Mouse (Mus musculus): Measurements from ENCODE around the gene Ss18l1. TPM values are rescaled to one million over a fixed set of nuclear protein-coding genes. Genes with fewer than 3 reads are reported as not detected.
A peak's percentile ranks its signal among the peaks of the same experiment; 100 is the strongest.

Ss18l1 gene
- polyA plus RNA-seq, 1 experiment: 0.54 TPM

DNA sequence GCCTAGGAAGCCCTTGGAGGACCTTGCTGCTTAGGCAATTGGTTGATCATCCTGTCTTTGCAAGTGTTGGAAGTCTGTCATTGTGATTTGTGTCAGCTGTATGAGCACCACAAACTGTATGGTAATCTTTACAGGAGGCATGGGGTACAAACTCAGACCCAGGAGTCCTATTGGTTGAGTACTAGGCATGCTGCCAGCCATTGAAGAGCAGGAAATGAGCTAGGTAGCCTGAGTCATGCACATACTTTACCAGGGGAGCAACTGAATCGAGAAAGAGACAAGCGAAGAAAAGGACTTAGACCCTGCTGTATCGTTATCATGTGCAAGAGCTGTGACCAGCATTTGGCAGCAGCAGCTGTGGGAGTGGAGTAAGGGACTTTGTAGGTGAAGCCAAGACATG is 9.4 kb upstream of the Ss18l1 start:
- peaks cover 99% of the 10 kb centered on the region for H3K36me3 ChIP-seq (replicated peaks; ENCODE audit: low read length)
- peaks cover 70% of the 10 kb centered on the region for H3K4me1 ChIP-seq
- H3K4me3 ChIP-seq (replicated peaks): peak overlapping the region; percentile 47
- no peak for TF ChIP-seq GATA1 (IDR thresholded peaks at IDR 0.05; ENCODE audit: borderline replicate concordance, low read length)
- no peak for TF ChIP-seq FLI1 (IDR thresholded peaks at IDR 0.05; ENCODE audit: low read length)
- no peaks in the 10 kb centered on the region for H3K9me3 ChIP-seq
- no peaks in the 10 kb centered on the region for H3K27me3 ChIP-seq (replicated peaks)

DNA sequence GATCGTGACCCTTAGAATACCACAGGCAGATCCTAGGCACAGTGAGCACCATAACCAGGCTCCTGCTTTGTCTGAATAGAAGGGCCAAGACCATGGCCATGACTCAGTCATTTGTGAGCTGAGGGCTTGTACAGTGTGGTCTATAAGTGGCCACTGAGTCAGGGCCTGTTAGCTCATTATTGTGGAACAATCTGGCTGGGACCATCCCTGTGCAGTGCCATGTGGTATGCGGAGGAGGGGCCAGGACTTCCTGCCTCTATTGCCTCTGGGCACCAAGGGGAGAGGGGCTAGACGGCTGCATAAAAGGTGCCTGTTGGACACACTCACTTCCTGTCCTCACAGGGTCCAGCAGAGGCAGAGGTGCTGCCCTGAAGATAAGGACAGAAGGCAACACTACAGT is 8.4 kb upstream of the Ss18l1 start:
- Histone ChIP-seq H3K27me3 (replicated peaks) (no peaks in the 10 kb centered on the region), H3K9me3 (no peaks in the 10 kb centered on the region), H3K4me1 (peaks cover 67% of the 10 kb centered on the region), H3K36me3 (replicated peaks; ENCODE audit: low read length) (peaks cover 99% of the 10 kb centered on the region), H3K4me3 (replicated peaks) (peak overlapping the region; percentile 56)
- no peak for TF ChIP-seq GATA1 (IDR thresholded peaks at IDR 0.05; ENCODE audit: borderline replicate concordance, low read length)
- TF ChIP-seq FLI1 (IDR thresholded peaks at IDR 0.05; ENCODE audit: low read length): no peak

DNA sequence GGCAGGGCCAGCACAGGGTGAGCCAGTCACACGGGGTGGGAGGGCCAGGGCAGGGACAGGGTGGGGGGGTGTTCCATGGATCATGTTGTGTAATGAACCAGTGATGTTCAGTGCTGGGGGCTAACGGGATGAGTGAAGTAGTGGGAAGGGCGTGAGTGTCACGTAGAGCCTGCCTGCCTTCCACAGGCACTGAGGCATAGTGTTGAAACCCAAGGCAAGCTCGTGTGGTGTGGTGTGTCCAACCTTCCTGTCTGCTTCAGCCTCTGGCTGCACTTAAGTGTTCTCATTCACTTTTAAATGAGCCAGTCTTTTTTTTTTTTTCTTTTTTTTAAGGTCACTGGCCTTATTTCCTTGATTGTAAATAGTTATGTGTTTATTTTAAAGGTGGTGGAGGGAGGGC is 7.6 kb upstream of the Ss18l1 start:
- H3K27me3 ChIP-seq (replicated peaks): no peaks in the 10 kb centered on the region
- no peaks in the 10 kb centered on the region for H3K9me3 ChIP-seq
- peaks cover 99% of the 10 kb centered on the region for H3K36me3 ChIP-seq (replicated peaks; ENCODE audit: low read length)
- peak overlapping the region; percentile 51 for H3K4me3 ChIP-seq (replicated peaks)
- TF ChIP-seq GATA1 (IDR thresholded peaks at IDR 0.05; ENCODE audit: borderline replicate concordance, low read length) (no peak), FLI1 (IDR thresholded peaks at IDR 0.05; ENCODE audit: low read length) (no peak)
- peaks cover 74% of the 10 kb centered on the region for H3K4me1 ChIP-seq

DNA sequence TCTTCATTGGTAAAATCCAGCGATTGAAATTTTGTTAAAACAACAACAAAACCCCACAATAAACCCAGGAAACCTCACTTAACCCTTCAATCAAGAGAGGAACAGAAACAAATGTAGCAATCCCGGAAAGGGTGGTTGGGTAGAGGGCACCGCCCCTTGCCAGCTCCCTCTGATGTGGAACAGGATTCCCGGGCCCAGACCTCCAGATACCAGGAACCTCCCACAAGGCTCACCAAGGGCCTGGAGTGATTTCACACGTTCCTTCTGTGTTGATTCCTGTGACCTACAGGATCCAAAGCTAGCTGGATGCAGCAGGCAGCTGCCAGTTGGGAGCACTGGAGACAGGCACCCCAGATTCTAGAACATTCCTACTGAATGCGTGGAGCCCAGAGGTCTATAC is 1.9 kb upstream of the Ss18l1 start:
- Histone ChIP-seq H3K27me3 (replicated peaks) (peaks cover 11% of the 10 kb centered on the region), H3K4me3 (replicated peaks) (peak overlapping the region; percentile 100), H3K36me3 (replicated peaks; ENCODE audit: low read length) (peaks cover 52% of the 10 kb centered on the region), H3K4me1 (peaks cover 64% of the 10 kb centered on the region), H3K9me3 (no peaks in the 10 kb centered on the region)
- TF ChIP-seq GATA1 (IDR thresholded peaks at IDR 0.05; ENCODE audit: borderline replicate concordance, low read length) (no peak), FLI1 (IDR thresholded peaks at IDR 0.05; ENCODE audit: low read length) (no peak)

DNA sequence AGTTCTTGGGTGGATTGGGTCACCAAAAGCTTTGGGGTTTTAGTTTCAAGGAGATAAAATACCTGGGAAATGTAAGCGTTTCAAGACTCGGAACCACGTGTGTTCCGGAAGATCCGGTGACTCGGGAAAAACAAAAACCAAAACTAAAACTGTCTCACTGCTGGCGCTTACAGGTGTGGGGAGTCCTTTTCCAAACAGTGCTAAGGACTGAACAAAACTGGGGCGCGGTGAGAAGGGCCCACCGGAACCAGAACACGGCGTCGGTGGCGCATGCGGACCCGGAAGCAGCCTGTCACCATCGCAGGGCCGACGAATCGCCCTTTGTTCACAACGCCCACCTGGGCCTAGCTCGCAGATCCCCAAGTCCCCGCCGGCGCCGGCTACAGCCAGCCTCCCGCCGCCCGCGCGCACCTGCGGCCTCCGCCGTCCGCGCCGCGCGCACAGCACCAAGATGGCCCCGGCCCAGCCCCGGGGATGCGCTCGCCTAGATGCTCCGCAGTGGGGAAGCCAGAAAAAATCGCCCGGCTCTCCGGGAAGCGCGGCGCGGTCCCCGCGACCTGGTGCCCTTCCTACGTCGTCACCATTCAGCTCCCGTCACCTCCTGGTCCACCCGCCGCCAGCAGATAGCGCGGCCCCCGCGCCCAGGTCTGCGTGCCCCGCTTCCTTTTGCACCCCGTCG is 593 bp upstream of the Ss18l1 start:
- Histone ChIP-seq H3K4me3 (replicated peaks) (peak overlapping the region; percentile 100), H3K9me3 (0 out of 2 replicates have a peak, but pooled peaks cover 3% of the 10 kb centered on the region), H3K27me3 (replicated peaks) (peaks cover 11% of the 10 kb centered on the region), H3K36me3 (replicated peaks; ENCODE audit: low read length) (peaks cover 45% of the 10 kb centered on the region), H3K4me1 (peaks cover 64% of the 10 kb centered on the region)
- TF ChIP-seq FLI1 (IDR thresholded peaks at IDR 0.05; ENCODE audit: low read length) (no peak), GATA1 (IDR thresholded peaks at IDR 0.05; ENCODE audit: borderline replicate concordance, low read length) (no peak)

DNA sequence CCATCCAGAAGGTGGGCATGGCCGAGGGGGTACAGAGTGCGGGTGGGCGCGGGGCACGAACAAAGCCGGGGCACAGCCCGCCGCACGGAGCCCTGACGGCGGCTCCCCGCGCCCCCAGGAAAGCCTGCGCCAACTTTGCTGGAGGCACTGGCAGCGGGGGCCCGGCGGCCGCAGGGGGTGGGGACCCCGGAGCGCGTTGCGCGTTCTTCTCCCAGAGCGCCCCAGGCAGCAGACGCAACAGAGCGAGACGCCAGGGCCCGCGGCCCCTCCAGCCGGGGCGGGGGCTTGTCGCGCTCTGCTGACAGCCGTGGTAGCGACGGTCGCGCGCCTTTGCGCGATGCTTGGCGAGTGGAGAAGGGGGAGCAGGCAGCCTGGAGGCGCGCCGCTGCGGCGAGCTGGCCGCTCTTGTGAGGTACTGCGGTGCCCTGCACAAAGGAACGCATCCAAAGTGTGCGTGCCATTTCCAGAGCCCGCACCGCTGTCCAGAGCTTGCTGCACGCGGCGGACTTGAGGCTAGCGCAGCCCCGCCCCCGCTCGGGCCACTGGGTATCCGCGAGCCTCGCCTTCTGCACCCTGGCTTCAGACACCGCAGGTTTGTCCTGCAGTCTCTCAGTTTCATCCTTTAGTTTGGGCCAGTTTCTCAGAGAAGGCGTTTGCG is 678 bp downstream of the Ss18l1 start:
- Histone ChIP-seq H3K4me1 (peaks cover 58% of the 10 kb centered on the region), H3K36me3 (replicated peaks; ENCODE audit: low read length) (peaks cover 33% of the 10 kb centered on the region), H3K4me3 (replicated peaks) (peak overlapping the region; percentile 100), H3K9me3 (0 out of 2 replicates have a peak, but pooled peaks cover 9% of the 10 kb centered on the region), H3K27me3 (replicated peaks) (peaks cover 11% of the 10 kb centered on the region)
- TF ChIP-seq FLI1 (IDR thresholded peaks at IDR 0.05; ENCODE audit: low read length): no peak
- TF ChIP-seq GATA1 (IDR thresholded peaks at IDR 0.05; ENCODE audit: borderline replicate concordance, low read length): no peak

DNA sequence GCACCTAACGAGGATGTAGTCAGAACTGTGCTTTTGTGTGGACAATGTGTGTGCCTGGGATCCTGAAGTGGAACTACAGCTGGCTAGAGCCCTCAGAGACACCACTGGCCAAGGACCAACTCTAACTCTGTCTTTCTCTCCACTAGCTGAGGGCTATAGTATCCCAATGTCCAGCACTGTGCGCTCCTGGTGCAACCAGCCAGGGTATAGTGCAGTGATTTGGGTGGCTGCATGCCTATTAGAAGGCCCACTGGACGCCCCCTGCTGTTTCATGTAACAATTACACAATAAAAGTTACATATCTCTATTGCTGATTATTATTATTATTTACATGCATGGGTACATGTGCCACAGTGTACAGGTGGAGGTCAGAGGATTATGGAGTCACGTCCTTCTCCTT is 3.0 kb downstream of the Ss18l1 start:
- peaks cover 19% of the 10 kb centered on the region for H3K9me3 ChIP-seq
- H3K4me3 ChIP-seq (replicated peaks): peak overlapping the region; percentile 39
- peaks cover 13% of the 10 kb centered on the region for H3K27me3 ChIP-seq (replicated peaks)
- peaks cover 15% of the 10 kb centered on the region for H3K36me3 ChIP-seq (replicated peaks; ENCODE audit: low read length)
- TF ChIP-seq GATA1 (IDR thresholded peaks at IDR 0.05; ENCODE audit: borderline replicate concordance, low read length) (no peak), FLI1 (IDR thresholded peaks at IDR 0.05; ENCODE audit: low read length) (no peak)
- peaks cover 37% of the 10 kb centered on the region for H3K4me1 ChIP-seq

DNA sequence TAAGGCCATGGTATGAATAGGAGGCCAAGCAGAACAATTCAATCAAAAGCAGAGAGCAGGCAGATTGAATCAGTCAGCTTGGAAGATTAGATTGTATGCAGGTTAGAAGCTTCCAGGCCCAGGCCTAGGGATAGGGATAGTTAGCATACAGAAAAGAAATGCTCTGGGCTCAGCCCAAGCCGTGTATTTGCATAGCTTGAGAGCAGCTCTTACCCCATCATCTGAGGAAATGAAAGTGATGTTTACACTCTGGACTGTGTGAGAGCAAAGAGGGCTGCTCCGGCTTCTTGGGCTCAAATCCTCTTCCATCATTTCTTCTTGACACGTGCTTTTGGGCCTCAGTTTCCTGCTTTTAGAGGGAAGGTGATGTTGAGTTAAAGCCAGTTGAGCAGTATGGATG is 5.3 kb downstream of the Ss18l1 start:
- Histone ChIP-seq H3K27me3 (replicated peaks) (peaks cover 13% of the 10 kb centered on the region), H3K9me3 (peaks cover 19% of the 10 kb centered on the region), H3K4me3 (replicated peaks) (no peak overlapping the region), H3K36me3 (replicated peaks; ENCODE audit: low read length) (peaks cover 15% of the 10 kb centered on the region), H3K4me1 (peaks cover 48% of the 10 kb centered on the region)
- no peak for TF ChIP-seq GATA1 (IDR thresholded peaks at IDR 0.05; ENCODE audit: borderline replicate concordance, low read length)
- TF ChIP-seq FLI1 (IDR thresholded peaks at IDR 0.05; ENCODE audit: low read length): no peak

DNA sequence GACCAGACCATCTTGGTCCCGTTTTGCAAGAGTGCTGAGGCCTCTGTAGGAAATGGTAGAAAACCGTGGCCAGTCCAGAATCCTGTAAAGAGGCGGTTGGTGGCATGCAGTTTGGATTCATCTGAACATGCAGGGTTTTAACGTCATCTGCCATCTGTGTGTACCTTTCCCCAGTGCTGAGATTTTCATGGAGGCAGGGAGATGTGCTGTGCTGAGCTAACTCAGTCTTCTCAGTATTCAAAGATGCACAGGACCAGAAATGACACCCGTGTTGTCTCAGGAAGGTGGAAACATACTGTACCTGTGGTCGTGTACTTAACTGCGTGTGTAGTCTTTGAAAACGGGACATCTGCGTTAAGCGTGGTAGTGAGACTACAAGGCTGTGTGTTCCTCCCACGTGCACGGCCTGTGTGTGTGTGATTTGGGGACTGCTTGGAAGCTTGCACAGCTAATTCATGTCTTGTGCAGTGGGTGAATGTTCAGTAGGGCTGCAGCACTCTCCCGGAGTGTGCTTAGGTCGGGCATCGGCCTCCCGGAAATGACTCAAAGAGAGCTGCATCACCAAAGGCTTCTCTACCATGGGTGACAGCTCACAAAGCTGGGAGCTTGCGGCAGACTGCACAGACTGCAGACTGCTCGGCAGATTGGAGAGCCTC is 5.8 kb downstream of the Ss18l1 start:
- Histone ChIP-seq H3K36me3 (replicated peaks; ENCODE audit: low read length) (peaks cover 20% of the 10 kb centered on the region), H3K4me1 (peaks cover 51% of the 10 kb centered on the region)
- no peak for TF ChIP-seq FLI1 (IDR thresholded peaks at IDR 0.05; ENCODE audit: low read length)

DNA sequence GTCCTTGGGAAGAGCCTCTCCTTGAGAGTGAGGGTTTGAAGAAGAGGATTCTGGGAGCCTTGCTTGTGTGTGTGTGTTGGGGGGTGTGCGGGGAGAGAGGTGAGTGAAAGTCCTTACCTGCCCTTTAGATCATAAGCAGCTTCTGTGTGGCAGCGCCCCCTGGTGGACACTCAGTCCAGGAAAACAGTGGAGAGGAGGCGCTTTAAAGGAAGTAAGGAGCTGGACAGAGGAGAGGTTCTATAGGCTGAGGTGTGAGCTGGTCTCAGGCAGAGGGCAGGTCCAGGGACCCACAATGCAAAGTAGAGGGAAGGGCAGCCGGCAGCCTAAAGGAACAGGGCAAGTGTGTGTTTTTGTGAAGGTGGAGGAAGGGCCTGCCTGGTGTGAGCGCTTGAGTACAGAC is 8.7 kb downstream of the Ss18l1 start:
- no peak overlapping the region for H3K4me3 ChIP-seq (replicated peaks)
- H3K4me1 ChIP-seq: peaks cover 40% of the 10 kb centered on the region
- H3K9me3 ChIP-seq: peaks cover 19% of the 10 kb centered on the region
- TF ChIP-seq GATA1 (IDR thresholded peaks at IDR 0.05; ENCODE audit: borderline replicate concordance, low read length): no peak
- no peak for TF ChIP-seq FLI1 (IDR thresholded peaks at IDR 0.05; ENCODE audit: low read length)
- H3K27me3 ChIP-seq (replicated peaks): peaks cover 3% of the 10 kb centered on the region
- H3K36me3 ChIP-seq (replicated peaks; ENCODE audit: low read length): peaks cover 44% of the 10 kb centered on the region

More for the DNA sequence above, 5.8 kb downstream of the Ss18l1 start:
- Histone ChIP-seq H3K9me3 (peaks cover 19% of the 10 kb centered on the region), H3K4me3 (replicated peaks) (peak overlapping the region; percentile 6), H3K27me3 (replicated peaks) (peaks cover 13% of the 10 kb centered on the region)

Measured in megakaryocyte, embryonic 14.5 days (primary cell).